8 mouse cellular contexts compared by ENCODE assay signal in genomic region chr12:79907583-79907982, GRCm38 (mm10).
DNase-seq lines count a peak whose midpoint lies in the region; ATAC-seq lines count a peak whose summit lies in the region.

No protein-coding gene starts in this region.

- H3K36me3 ChIP-seq in heart, embryonic 10.5 days = no peaks in the 10 kb centered on the region
- no peaks in the 10 kb centered on the region for H3K36me3 ChIP-seq in embryonic facial prominence, embryonic 13.5 days
- no peaks in the 10 kb centered on the region for H3K36me3 ChIP-seq in limb, embryonic 15.5 days

- intact Hi-C loops in left cerebral cortex, postnatal 36 days (cut with DNase I) = no loop called here

- H3K9ac ChIP-seq in embryonic facial prominence, embryonic 13.5 days = no peak overlapping the region
- H3K9ac ChIP-seq in limb, embryonic 15.5 days = no peak overlapping the region

- 73% methylated on average over 5 of the region's 5 CpGs for WGBS in heart, embryonic 10.5 days
- WGBS in embryonic facial prominence, embryonic 13.5 days = 57% methylated on average over 5 of the region's 5 CpGs
- 31% methylated on average over 5 of the region's 5 CpGs for WGBS in limb, embryonic 15.5 days

- peak overlapping the region; percentile 92 for H3K27ac ChIP-seq in heart, embryonic 10.5 days
- peak overlapping the region; percentile 82 for H3K27ac ChIP-seq in embryonic facial prominence, embryonic 13.5 days
- H3K27ac ChIP-seq in limb, embryonic 15.5 days = peak overlapping the region; percentile 94

- no peaks in the 10 kb centered on the region for H3K27me3 ChIP-seq in heart, embryonic 10.5 days (ENCODE audit: insufficient read depth, poor library complexity, severe bottlenecking)
- H3K27me3 ChIP-seq in embryonic facial prominence, embryonic 13.5 days = no peaks in the 10 kb centered on the region
- H3K27me3 ChIP-seq in limb, embryonic 15.5 days = no peaks in the 10 kb centered on the region

- no peaks in the 10 kb centered on the region for H3K9me3 ChIP-seq in heart, embryonic 10.5 days
- H3K9me3 ChIP-seq in embryonic facial prominence, embryonic 13.5 days = no peaks in the 10 kb centered on the region
- no peaks in the 10 kb centered on the region for H3K9me3 ChIP-seq in limb, embryonic 15.5 days

- no peak overlapping the region for H3K4me2 ChIP-seq in embryonic facial prominence, embryonic 13.5 days
- H3K4me2 ChIP-seq in limb, embryonic 15.5 days = no peak overlapping the region

- peaks cover 61% of the 10 kb centered on the region for H3K4me1 ChIP-seq in heart, embryonic 10.5 days
- H3K4me1 ChIP-seq in embryonic facial prominence, embryonic 13.5 days = peaks cover 64% of the 10 kb centered on the region
- peaks cover 46% of the 10 kb centered on the region for H3K4me1 ChIP-seq in limb, embryonic 15.5 days

- no peak for ATAC-seq in embryonic facial prominence, embryonic 13.5 days (ENCODE audit: insufficient number of reproducible peaks, insufficient read depth, low FRiP score, low TSS enrichment, low read depth)
- ATAC-seq in limb, embryonic 15.5 days (ENCODE audit: insufficient number of reproducible peaks, low FRiP score, low TSS enrichment, low read depth) = no peak

- DNase-seq in heart, embryonic 10.5 days (ENCODE audit: low spot score) = no peak
- DNase-seq in heart, adult 8-10 months (ENCODE audit: low spot score) = no peak
- DNase-seq in 416B (ENCODE audit: low read depth) = peak; percentile 11
- no peak for DNase-seq in left cerebral cortex, postnatal 36 days (ENCODE audit: low spot score in 2 of 2)
- no peak for DNase-seq in layer of hippocampus, adult 9-10 months (ENCODE audit: low spot score)
- no peak for DNase-seq in layer of hippocampus, postnatal 36 days

- H3K4me3 ChIP-seq in heart, embryonic 10.5 days = no peak overlapping the region
- H3K4me3 ChIP-seq in embryonic facial prominence, embryonic 13.5 days = no peak overlapping the region
- no peak overlapping the region for H3K4me3 ChIP-seq in limb, embryonic 15.5 days
